Mouse (Mus musculus): Measurements from ENCODE around the gene Cobl.

GRCm38 (mm10) chr11:12376628-12377027 is 88.1 kb downstream of the Cobl start:
- no peak for TF ChIP-seq POLR2A (IDR thresholded peaks at IDR 0.05; ENCODE audit: borderline replicate concordance, insufficient read depth, low read length)
- TF ChIP-seq CTCF (IDR thresholded peaks at IDR 0.05; ENCODE audit: borderline replicate concordance, insufficient read depth, low read depth, low read length) = no peak

Data from cerebellum, adult 2 months (tissue).